Comparison of ENCODE assay signal across 20 mouse cellular contexts in genomic region chr11:45885606-45886230, GRCm38 (mm10). TPM values are rescaled to one million over a fixed set of nuclear protein-coding genes. Genes with fewer than 3 reads are reported as not detected.
DNase-seq lines count a peak whose midpoint lies in the region; ATAC-seq and TF ChIP-seq lines count a peak whose summit lies in the region.
"Had no signal": no experiment of that assay in that cellular context is flagged by ENCODE, and none has a peak within 500 bp of the region (broad histone marks: within the 10 kb centered on the region; RNA-seq: fewer than 3 reads in every experiment).

No protein-coding gene starts in this region.

- 86% methylated on average over 5 of the region's 5 CpGs for WGBS in limb, embryonic 12.5 days
- 87% methylated on average over 5 of the region's 5 CpGs for WGBS in limb, embryonic 10.5 days
- WGBS in midbrain, embryonic 14.5 days, result 64% methylated on average over 5 of the region's 5 CpGs
- WGBS in midbrain, postnatal 0 days, result 76% methylated on average over 5 of the region's 5 CpGs

- peaks cover 50% of the 10 kb centered on the region for H3K36me3 ChIP-seq in limb, embryonic 12.5 days
- peaks cover 60% of the 10 kb centered on the region for H3K36me3 ChIP-seq in limb, embryonic 10.5 days
- peaks cover 22% of the 10 kb centered on the region for H3K36me3 ChIP-seq in midbrain, embryonic 14.5 days (ENCODE audit: control insufficient read depth, insufficient read depth, low read length)
- H3K36me3 ChIP-seq in midbrain, postnatal 0 days (ENCODE audit: insufficient read depth, low read length), result peaks cover 27% of the 10 kb centered on the region

- peaks cover 40% of the 10 kb centered on the region for H3K4me1 ChIP-seq in limb, embryonic 12.5 days (replicated peaks)
- peaks cover 2% of the 10 kb centered on the region; the same call in 1 of the 2 replicates for H3K4me1 ChIP-seq in limb, embryonic 10.5 days
- no peaks in the 10 kb centered on the region for H3K4me1 ChIP-seq in midbrain, embryonic 14.5 days (ENCODE audit: control insufficient read depth, insufficient read depth, low read length)
- no peaks in the 10 kb centered on the region for H3K4me1 ChIP-seq in midbrain, postnatal 0 days (ENCODE audit: insufficient read depth, low read length)

- no peak overlapping the region for H3K4me3 ChIP-seq in limb, embryonic 12.5 days (replicated peaks)
- H3K4me3 ChIP-seq in limb, embryonic 10.5 days, result no peak overlapping the region
- no peak overlapping the region for H3K4me3 ChIP-seq in midbrain, embryonic 14.5 days (replicated peaks; ENCODE audit: low read depth, low read length)
- no peak overlapping the region for H3K4me3 ChIP-seq in midbrain, postnatal 0 days (ENCODE audit: low read depth, low read length)
- H3K4me3 ChIP-seq: heart, embryonic 10.5 days; heart, embryonic 15.5 days; kidney, embryonic 15.5 days; limb, embryonic 15.5 days had no signal

- DNase-seq in limb, embryonic 10.5 days (ENCODE audit: low spot score), result no peak
- DNase-seq in midbrain, embryonic 14.5 days, result no peak
- no peak for DNase-seq in midbrain, postnatal 0 days (ENCODE audit: low spot score)
- DNase-seq in ZHBTc4 (ENCODE audit: low read depth, low spot score), result peak; percentile 37
- no peak for DNase-seq in right cerebral cortex, postnatal 14 days
- DNase-seq in gastrocnemius, postnatal 14 days, result no peak
- DNase-seq: adrenal gland, adult 8-10 months; cerebellum, adult 9-10 months; cerebellum, postnatal 36 days; kidney, adult 18-20 months; kidney, postnatal 25 days; liver, postnatal 0 days; lung, postnatal 36 days; thymus, postnatal 4 days had no signal

- no peak for TF ChIP-seq CTCF in midbrain, postnatal 0 days (IDR thresholded peaks at IDR 0.05)

- H3K9me3 ChIP-seq in limb, embryonic 12.5 days, result no peaks in the 10 kb centered on the region
- no peaks in the 10 kb centered on the region for H3K9me3 ChIP-seq in limb, embryonic 10.5 days (replicated peaks)
- H3K9me3 ChIP-seq in midbrain, embryonic 14.5 days (ENCODE audit: control insufficient read depth, low read length), result no peaks in the 10 kb centered on the region
- H3K9me3 ChIP-seq in midbrain, postnatal 0 days (ENCODE audit: low read length), result no peaks in the 10 kb centered on the region
- H3K9me3 ChIP-seq: heart, embryonic 10.5 days; heart, embryonic 15.5 days; kidney, embryonic 15.5 days; limb, embryonic 15.5 days had no signal

- peak overlapping the region; percentile 20; the same call in 1 of the 2 replicates for H3K27ac ChIP-seq in limb, embryonic 12.5 days
- H3K27ac ChIP-seq in limb, embryonic 10.5 days, result no peak overlapping the region
- H3K27ac ChIP-seq in midbrain, embryonic 14.5 days (replicated peaks; ENCODE audit: low read depth, low read length), result peak overlapping the region; percentile 64
- no peak overlapping the region for H3K27ac ChIP-seq in midbrain, postnatal 0 days (ENCODE audit: low read depth, low read length)
- H3K27ac ChIP-seq: heart, embryonic 10.5 days; heart, embryonic 15.5 days; kidney, embryonic 15.5 days; limb, embryonic 15.5 days had no signal

- H3K27me3 ChIP-seq in limb, embryonic 12.5 days, result no peaks in the 10 kb centered on the region
- no peaks in the 10 kb centered on the region for H3K27me3 ChIP-seq in limb, embryonic 10.5 days (ENCODE audit: low read depth, poor library complexity, severe bottlenecking)
- no peaks in the 10 kb centered on the region for H3K27me3 ChIP-seq in midbrain, embryonic 14.5 days (ENCODE audit: control insufficient read depth, insufficient read depth, low read length)
- H3K27me3 ChIP-seq in midbrain, postnatal 0 days (ENCODE audit: insufficient read depth, low read length), result no peaks in the 10 kb centered on the region
- H3K27me3 ChIP-seq: CH12.LX; heart, embryonic 15.5 days; kidney, embryonic 15.5 days; limb, embryonic 15.5 days had no signal

- no peak overlapping the region for H3K4me2 ChIP-seq in limb, embryonic 12.5 days
- no peak overlapping the region for H3K4me2 ChIP-seq in midbrain, embryonic 14.5 days (ENCODE audit: low read length)
- no peak overlapping the region for H3K4me2 ChIP-seq in midbrain, postnatal 0 days (ENCODE audit: low read depth, low read length, poor library complexity, severe bottlenecking)
- H3K4me2 ChIP-seq: heart, embryonic 15.5 days; kidney, embryonic 15.5 days; limb, embryonic 15.5 days had no signal

- ATAC-seq in limb, embryonic 12.5 days (ENCODE audit: insufficient number of reproducible peaks, insufficient read depth, low FRiP score, low TSS enrichment, low read depth), result no peak
- no peak for ATAC-seq in midbrain, embryonic 14.5 days (ENCODE audit: low FRiP score, low TSS enrichment)
- no peak for ATAC-seq in midbrain, postnatal 0 days (ENCODE audit: low FRiP score)
- ATAC-seq: liver, postnatal 0 days had no signal

- no peak overlapping the region for H3K9ac ChIP-seq in limb, embryonic 12.5 days (replicated peaks)
- H3K9ac ChIP-seq in midbrain, embryonic 14.5 days (replicated peaks; ENCODE audit: low read length), result no peak overlapping the region
- no peak overlapping the region for H3K9ac ChIP-seq in midbrain, postnatal 0 days (replicated peaks; ENCODE audit: low read length, poor library complexity, severe bottlenecking)
- H3K9ac ChIP-seq: heart, embryonic 15.5 days; kidney, embryonic 15.5 days; limb, embryonic 15.5 days; liver, postnatal 0 days had no signal

- intact Hi-C loops in gastrocnemius, postnatal 14 days (cut with DNase I; ENCODE audit: low total_unique reads), result loop anchor here (10.0 kb wide), 2 partner anchors 131 to 1291 kb away; no protein-coding TSS in a partner anchor

RNA-seq across cellular contexts. Expression of gene Clint1, which starts 33.9 kb away (rescaled TPM):
- polyA plus RNA-seq in limb, embryonic 12.5 days (2016; fragmentation: Nextera tagmentation; extraction: Ambion mirVana), result 103 and 106 TPM in 2 replicates
- polyA plus RNA-seq in limb, embryonic 10.5 days (2016; fragmentation: Nextera tagmentation; extraction: Ambion mirVana), result 73.0 and 81.5 TPM in 2 replicates
- 42.7 and 45.5 TPM in 2 replicates for polyA plus RNA-seq in midbrain, embryonic 14.5 days (2014; fragmentation: Nextera tagmentation; extraction: Ambion mirVana)
- total RNA-seq in midbrain, postnatal 0 days (2014; rRNA removed), result 32.7 and 34.5 TPM in 2 replicates
- polyA plus RNA-seq in midbrain, postnatal 0 days (2015; fragmentation: Nextera tagmentation; extraction: Ambion mirVana), result 25.4 and 27.6 TPM in 2 replicates
- total RNA-seq in gastrocnemius, postnatal 14 days (2021), result 10 to 100 TPM; 32.4 to 37.7 TPM

RNA-seq across cellular contexts. Expression of gene Lsm11, which starts 59.0 kb away (rescaled TPM):
- polyA plus RNA-seq in limb, embryonic 12.5 days (2016; fragmentation: Nextera tagmentation; extraction: Ambion mirVana), result 9.7 and 10.0 TPM in 2 replicates
- 6.3 and 6.9 TPM in 2 replicates for polyA plus RNA-seq in limb, embryonic 10.5 days (2016; fragmentation: Nextera tagmentation; extraction: Ambion mirVana)
- 27.2 and 28.5 TPM in 2 replicates for polyA plus RNA-seq in midbrain, embryonic 14.5 days (2014; fragmentation: Nextera tagmentation; extraction: Ambion mirVana)
- total RNA-seq in midbrain, postnatal 0 days (2014; rRNA removed), result 89.2 and 106 TPM in 2 replicates
- 31.8 and 32.9 TPM in 2 replicates for polyA plus RNA-seq in midbrain, postnatal 0 days (2015; fragmentation: Nextera tagmentation; extraction: Ambion mirVana)
- total RNA-seq in gastrocnemius, postnatal 14 days (2021), result 1 to 10 TPM; 3.0 to 3.1 TPM

Comparison
In these comparisons a context has a peak if more than half of its experiments do, and no peak if none do; other contexts are left out.
1. H3K27ac ChIP-seq: peak in limb, embryonic 12.5 days (single experiment) and midbrain, embryonic 14.5 days (single experiment); none in limb, embryonic 10.5 days (single experiment) and midbrain, postnatal 0 days (single experiment).